Comparison of ENCODE assay signal across 17 mouse cellular contexts in the genomic region with DNA sequence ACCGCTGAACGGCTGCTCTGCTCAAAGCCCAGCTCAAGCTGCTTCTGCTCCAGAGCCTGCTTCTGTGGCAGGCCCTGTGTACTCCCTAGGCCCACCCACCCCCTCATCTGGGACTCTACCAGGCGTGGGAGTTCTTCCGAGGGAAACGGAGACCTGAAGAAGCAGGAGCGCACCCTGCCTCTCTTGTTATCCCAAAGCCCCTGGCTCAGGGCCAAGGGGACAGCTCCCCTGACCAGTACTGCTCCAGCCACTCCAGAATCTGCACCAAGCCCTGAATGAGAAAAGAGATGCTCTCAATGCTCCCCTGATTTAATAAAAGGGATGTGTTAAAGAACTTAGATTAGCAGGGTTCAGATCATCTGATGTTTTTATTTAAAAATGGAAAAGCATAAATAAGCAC. TPM values are rescaled to one million over a fixed set of nuclear protein-coding genes. Genes with fewer than 3 reads are reported as not detected.
"Had no signal": no experiment of that assay in that cellular context is flagged by ENCODE, and none has a peak within 500 bp of the region (broad histone marks: within the 10 kb centered on the region; RNA-seq: fewer than 3 reads in every experiment).

No protein-coding gene starts in this region.

- H3K9ac ChIP-seq: lung, embryonic 14.5 days; midbrain, embryonic 13.5 days; midbrain, embryonic 15.5 days; neural tube, embryonic 12.5 days; stomach, embryonic 15.5 days had no signal

- H3K27ac ChIP-seq: midbrain, embryonic 13.5 days; midbrain, embryonic 15.5 days; neural tube, embryonic 12.5 days; stomach, embryonic 15.5 days; stomach, postnatal 0 days had no signal

- ATAC-seq: midbrain, embryonic 13.5 days; midbrain, embryonic 15.5 days had no signal

- H3K4me1 ChIP-seq: midbrain, embryonic 13.5 days; midbrain, embryonic 15.5 days; neural tube, embryonic 12.5 days; stomach, embryonic 15.5 days had no signal

- H3K4me3 ChIP-seq: midbrain, embryonic 13.5 days; midbrain, embryonic 15.5 days; neural tube, embryonic 12.5 days; stomach, embryonic 15.5 days had no signal

- H3K4me2 ChIP-seq: lung, embryonic 14.5 days; midbrain, embryonic 11.5 days; midbrain, embryonic 13.5 days; midbrain, embryonic 15.5 days; neural tube, embryonic 12.5 days; stomach, embryonic 15.5 days had no signal

- H3K36me3 ChIP-seq: midbrain, embryonic 13.5 days; midbrain, embryonic 15.5 days; neural tube, embryonic 12.5 days had no signal

- DNase-seq: lung, adult 18-20 months; lung, embryonic 14.5 days; lung, postnatal 10 days; lung, postnatal 4 days; right cerebral cortex, postnatal 14 days; thymus, adult 2 months; thymus, postnatal 25 days; thymus, postnatal 4 days had no signal

- H3K27me3 ChIP-seq: midbrain, embryonic 13.5 days; midbrain, embryonic 15.5 days; neural tube, embryonic 12.5 days; stomach, embryonic 15.5 days had no signal

- H3K9me3 ChIP-seq: midbrain, embryonic 13.5 days; midbrain, embryonic 15.5 days; neural tube, embryonic 12.5 days; stomach, embryonic 15.5 days had no signal

RNA-seq across cellular contexts. Expression of a gene that starts 18.4 kb away (rescaled TPM):
- total RNA-seq: megakaryocyte-erythroid progenitor cell, adult 5-6 weeks; monocyte, adult 5-6 weeks; neutrophil, adult 5-6 weeks had no signal
